Mouse (Mus musculus) lung, embryonic 14.5 days (tissue): ENCODE measurements around the gene Ythdf2. TPM values are rescaled to one million over a fixed set of nuclear protein-coding genes. Genes with fewer than 3 reads are reported as not detected.
"Not testable (repeated sequence)": the region's sequence is repeated elsewhere in the genome, so short reads cannot be mapped to it uniquely, and the experiment has no call there.

Experiments
- ATAC-seq: fragments of 200-750 bp; cut with Nextera tagmentation; 2 replicates; pipeline ENCODE4 v1.8.0; 2017; ENCODE audit warnings: mild to moderate bottlenecking, moderate TSS enrichment, moderate library complexity; ENCODE audit not compliant: insufficient read depth
- DNase-seq: peaks from one replicate; pipeline ENCODE4 v3.0.0-alpha.2; 2015
- H3K27ac ChIP-seq: fragments of 300-500 bp; sonication (generic); 2 replicates; pipeline ENCODE4 v1.5.1; 2014; ENCODE audit warnings: low read depth, mild to moderate bottlenecking, moderate library complexity
- H3K27me3 ChIP-seq: fragments of 300-500 bp; sonication (generic); 2 replicates; pipeline ENCODE4 v1.6.1; 2014; ENCODE audit warnings: low read length, control low read depth; ENCODE audit not compliant: insufficient read depth
- H3K36me3 ChIP-seq: fragments of 300-500 bp; sonication (generic); 2 replicates; pipeline ENCODE4 v1.6.1; 2014; ENCODE audit warnings: control low read depth; ENCODE audit not compliant: insufficient read depth
- H3K4me1 ChIP-seq: fragments of 300-500 bp; sonication (generic); 2 replicates; pipeline ENCODE4 v1.6.1; 2014; ENCODE audit warnings: antibody characterized with exemption, control low read depth; ENCODE audit not compliant: insufficient read depth
- H3K4me2 ChIP-seq: fragments of 300-500 bp; sonication (generic); 2 replicates; pipeline ENCODE4 v1.6.1; 2014; ENCODE audit warnings: mild to moderate bottlenecking
- H3K4me3 ChIP-seq: fragments of 300-500 bp; sonication (generic); 2 replicates; pipeline ENCODE4 v1.5.1; 2014; ENCODE audit warnings: low read depth, low read length
- H3K9ac ChIP-seq: fragments of 300-500 bp; sonication (generic); 2 replicates; pipeline ENCODE4 v1.6.1; 2014
- H3K9me3 ChIP-seq: fragments of 300-500 bp; sonication (generic); 2 replicates; pipeline ENCODE4 v1.6.1; 2016; ENCODE audit warnings: low read depth, low read length, control low read depth
- CTCF ChIP-seq: IDR thresholded peaks from 2 replicates; pipeline ENCODE4 v1.5.1; 2016; ENCODE audit warnings: antibody characterized with exemption, low read depth
- WGBS: fragments of 180-500 bp; shearing (Covaris S2); extraction: QIAGEN DNeasy Blood & Tissue Kit; methylation state at CpG from one replicate; pipeline ENCODE4 v1.1.7; 2014; 5-methylcytosine and 5-hydroxymethylcytosine counted together
- polyA plus RNA-seq: library from polyadenylated mRNA; unstranded; fragments of >200 nt; fragmentation: Nextera tagmentation; extraction: Ambion mirVana; gene quantifications from 2 replicates; pipeline ENCODE4 v1.2.1, GENCODE M21; 2014

The Ythdf2 gene
- polyA plus RNA-seq, 1 experiment from 2014 or later = 121 TPM

DNA sequence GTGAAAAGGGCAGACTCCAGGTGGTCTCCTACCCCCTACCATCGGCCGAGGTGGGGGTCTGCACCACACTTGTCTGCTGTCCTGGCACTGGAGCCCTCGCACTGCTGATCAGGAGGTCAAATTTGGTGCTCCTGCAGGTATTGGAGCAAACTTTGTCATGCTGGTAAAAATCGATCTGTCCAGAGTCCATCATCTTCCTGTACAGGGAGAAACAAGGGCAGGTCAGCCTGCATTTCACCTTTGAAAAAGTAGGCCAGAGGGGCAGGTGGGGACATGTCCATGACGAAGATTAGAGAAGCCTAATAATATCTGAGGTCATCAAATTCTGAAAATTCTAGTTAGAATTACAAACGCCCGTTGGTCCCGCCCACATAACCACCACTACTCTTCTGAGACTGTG is 22.6 kb upstream of the Ythdf2 start:
- no peak for TF ChIP-seq CTCF
- no peak overlapping the region for H3K27ac ChIP-seq
- WGBS = 91% methylated on average over 8 of the region's 8 CpGs
- ATAC-seq (no peak), DNase-seq (no peak)
- no peak overlapping the region for H3K4me3 ChIP-seq
- no peak overlapping the region for H3K4me2 ChIP-seq
- peaks cover 90% of the 10 kb centered on the region for H3K36me3 ChIP-seq
- H3K9me3 ChIP-seq = no peaks in the 10 kb centered on the region
- H3K27me3 ChIP-seq = no peaks in the 10 kb centered on the region
- H3K4me1 ChIP-seq = no peaks in the 10 kb centered on the region
- no peak overlapping the region for H3K9ac ChIP-seq

- DNase-seq = no peak
- ATAC-seq = no peak
- no peak for TF ChIP-seq CTCF
- Histone ChIP-seq H3K36me3 (peaks cover 92% of the 10 kb centered on the region), H3K4me3 (no peak overlapping the region), H3K9me3 (no peaks in the 10 kb centered on the region), H3K27ac (no peak overlapping the region), H3K9ac (no peak overlapping the region), H3K4me2 (no peak overlapping the region), H3K4me1 (no peaks in the 10 kb centered on the region), H3K27me3 (no peaks in the 10 kb centered on the region)
- WGBS = 90% methylated on average over 5 of the region's 5 CpGs
Observed at GRCm38 (mm10) chr4:132230422-132230821, 18.3 kb upstream of the Ythdf2 start.

DNA sequence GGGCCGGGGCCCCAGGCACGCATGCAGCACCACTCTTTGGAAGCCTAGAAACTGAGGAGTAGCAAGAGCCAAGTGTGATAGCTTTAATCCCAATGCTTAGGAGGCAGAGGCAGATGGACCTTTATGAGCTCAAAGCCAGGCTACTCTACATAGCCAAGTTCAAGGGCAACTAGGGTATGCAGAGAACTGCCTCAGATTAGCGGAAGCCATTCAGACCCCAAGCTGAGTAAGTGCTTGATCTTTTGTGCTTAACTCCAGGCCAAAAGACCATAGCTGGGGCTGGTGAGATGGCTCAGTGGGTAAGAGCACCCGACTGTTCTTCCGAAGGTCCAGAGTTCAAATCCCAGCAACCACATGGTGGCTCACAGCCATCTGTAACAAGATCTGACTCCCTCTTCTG is 9.9 kb upstream of the Ythdf2 start:
- not testable (repeated sequence) for H3K9me3 ChIP-seq, DNase-seq, H3K4me2 ChIP-seq

GRCm38 (mm10) chr4:132218439-132218838 is 6.3 kb upstream of the Ythdf2 start:
- DNase-seq, ATAC-seq, H3K4me2 ChIP-seq, H3K27me3 ChIP-seq, H3K9ac ChIP-seq, H3K9me3 ChIP-seq, H3K36me3 ChIP-seq, H3K27ac ChIP-seq, H3K4me1 ChIP-seq, H3K4me3 ChIP-seq: not testable (repeated sequence)
- 74% methylated on average over 6 of the region's 6 CpGs for WGBS

More for the DNA sequence above, 9.9 kb upstream of the Ythdf2 start:
- H3K4me1 ChIP-seq, H3K27ac ChIP-seq, ATAC-seq, H3K27me3 ChIP-seq, H3K4me3 ChIP-seq, H3K9ac ChIP-seq: not testable (repeated sequence)
- peaks cover 37% of the 10 kb centered on the region for H3K36me3 ChIP-seq
- WGBS = 91% methylated on average over 5 of the region's 5 CpGs

DNA sequence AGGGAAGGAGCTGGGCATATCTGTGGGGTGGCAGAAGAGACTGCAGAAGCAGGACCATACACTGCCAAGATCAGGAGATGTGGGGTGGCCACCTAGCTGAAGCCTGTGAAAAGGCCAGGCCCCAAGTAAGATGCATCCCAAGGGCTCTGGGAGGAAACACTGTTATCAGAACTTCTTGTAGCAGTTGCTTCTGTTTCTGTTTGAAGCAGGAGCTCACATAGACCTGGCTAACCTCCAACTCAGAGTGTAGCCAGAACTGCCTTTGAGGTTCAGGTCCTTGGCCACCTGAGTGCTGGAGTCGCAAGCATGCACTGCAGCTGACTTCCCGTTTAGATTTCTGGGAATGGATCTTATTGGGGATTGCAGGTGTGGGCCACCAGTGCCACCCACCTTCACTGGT is 5.7 kb upstream of the Ythdf2 start:
- TF ChIP-seq CTCF = no peak

GRCm38 (mm10) chr4:132216602-132217001 is 4.5 kb upstream of the Ythdf2 start:
- no peak for TF ChIP-seq CTCF
- no peaks in the 10 kb centered on the region for H3K27me3 ChIP-seq
- no peak for DNase-seq
- no peak overlapping the region for H3K27ac ChIP-seq
- no peak overlapping the region for H3K4me2 ChIP-seq
- 0 out of 2 replicates have a peak, but pooled peaks cover under 1% of the 10 kb centered on the region for H3K36me3 ChIP-seq
- H3K4me1 ChIP-seq = no peaks in the 10 kb centered on the region
- no peaks in the 10 kb centered on the region for H3K9me3 ChIP-seq
- 50% methylated on average over 1 of the region's 1 CpGs for WGBS
- ATAC-seq = no peak
- no peak overlapping the region for H3K4me3 ChIP-seq
- H3K9ac ChIP-seq = no peak overlapping the region

More for the DNA sequence above, 5.7 kb upstream of the Ythdf2 start:
- DNase-seq (no peak), ATAC-seq (no peak)
- Histone ChIP-seq H3K4me3 (no peak overlapping the region), H3K9me3 (no peaks in the 10 kb centered on the region), H3K27ac (no peak overlapping the region), H3K4me1 (no peaks in the 10 kb centered on the region), H3K36me3 (0 out of 2 replicates have a peak, but pooled peaks cover 4% of the 10 kb centered on the region), H3K27me3 (no peaks in the 10 kb centered on the region), H3K9ac (no peak overlapping the region), H3K4me2 (no peak overlapping the region)
- 73% methylated on average over 2 of the region's 2 CpGs for WGBS

- no peak overlapping the region for H3K4me2 ChIP-seq
- no peak overlapping the region for H3K27ac ChIP-seq
- no peak for TF ChIP-seq CTCF
- DNase-seq = no peak
- H3K9ac ChIP-seq = no peak overlapping the region
- 45% methylated on average over 4 of the region's 4 CpGs for WGBS
- no peaks in the 10 kb centered on the region for H3K27me3 ChIP-seq
- no peak overlapping the region for H3K4me3 ChIP-seq
- no peak for ATAC-seq
- H3K36me3 ChIP-seq = peaks cover 7% of the 10 kb centered on the region; the same call in 1 of the 2 replicates
- no peaks in the 10 kb centered on the region for H3K4me1 ChIP-seq
- H3K9me3 ChIP-seq = no peaks in the 10 kb centered on the region
Observed at GRCm38 (mm10) chr4:132214847-132215246, 2.7 kb upstream of the Ythdf2 start.
